Comparison of ENCODE assay signal across 15 mouse cellular contexts in genomic region chr13:32544986-32545740, GRCm38 (mm10).
A peak's percentile ranks its signal among the peaks of the same experiment; 100 is the strongest.
DNase-seq lines count a peak whose midpoint lies in the region.
"Had no signal": no experiment of that assay in that cellular context is flagged by ENCODE, and none has a peak within 500 bp of the region (broad histone marks: within the 10 kb centered on the region; RNA-seq: fewer than 3 reads in every experiment).

No protein-coding gene starts in this region.

- H3K27me3 ChIP-seq in splenic B cell, adult 2 months (ENCODE audit: control insufficient read depth, insufficient read depth, low read length, poor library complexity, severe bottlenecking): no peaks in the 10 kb centered on the region
- H3K27me3 ChIP-seq: liver, embryonic 13.5 days; midbrain, embryonic 12.5 days had no signal

- DNase-seq in embryo, embryonic 11 days: peak; percentile 3
- DNase-seq in embryo, embryonic 10 days (ENCODE audit: low spot score): no peak
- DNase-seq in left cerebral cortex, adult 11 months (ENCODE audit: low spot score): peak; percentile 1
- DNase-seq in left cerebral cortex, postnatal 14 days (ENCODE audit: low spot score in 2 of 2): no peak
- DNase-seq in c-Kit-positive CD71-negative TER-119-negative erythroid progenitor cells, embryonic 14.5 days (ENCODE audit: low read depth): peak; percentile 5
- peak; percentile 22 for DNase-seq in splenic B cell, adult 2 months (ENCODE audit: low read depth, low spot score)
- no peak for DNase-seq in cerebellum, postnatal 25 days
- DNase-seq in left cerebral cortex, postnatal 4 days: no peak
- DNase-seq: cerebellum, postnatal 36 days; heart, adult 18-20 months; heart, postnatal 14 days; kidney, adult 11 months; kidney, postnatal 36 days; liver, embryonic 13.5 days had no signal

- H3K36me3 ChIP-seq in splenic B cell, adult 2 months (ENCODE audit: control insufficient read depth, insufficient read depth, low read length, poor library complexity, severe bottlenecking): no peaks in the 10 kb centered on the region
- H3K36me3 ChIP-seq: liver, embryonic 13.5 days; midbrain, embryonic 12.5 days had no signal

- intact Hi-C loops in left cerebral cortex, postnatal 14 days (cut with DNase I): no loop called here
- intact Hi-C loops in left cerebral cortex, postnatal 4 days (cut with DNase I): no loop called here

Comparison
In these comparisons a context has a peak if more than half of its experiments do, and no peak if none do; other contexts are left out.
1. DNase-seq: peak in embryo, embryonic 11 days (single experiment), left cerebral cortex, adult 11 months (single experiment), c-Kit-positive CD71-negative TER-119-negative erythroid progenitor cells, embryonic 14.5 days (single experiment) and splenic B cell, adult 2 months (single experiment); none in embryo, embryonic 10 days (single experiment), left cerebral cortex, postnatal 14 days (0 of 2), cerebellum, postnatal 25 days (0 of 2) and left cerebral cortex, postnatal 4 days (single experiment).